Mouse (Mus musculus): ENCODE results near the gene Rln3. TPM values are rescaled to one million over a fixed set of nuclear protein-coding genes. Genes with fewer than 3 reads are reported as not detected.
"Not testable (repeated sequence)": the region's sequence is repeated elsewhere in the genome, so short reads cannot be mapped to it uniquely, and the experiment has no call there.

Rln3 gene
- polyA plus RNA-seq, 1 experiment = 0.30 TPM

GRCm38 (mm10) chr8:84021096-84021495 lies 23.7 kb downstream of the Rln3 start, which contains the start of gene Palm3:
TSS of gene Palm3 (plus strand) at chr8:84021471.
- no peak for DNase-seq (ENCODE audit: low spot score)

- no peak for DNase-seq (ENCODE audit: low spot score)
Observed at GRCm38 (mm10) chr8:84019738-84020137, 25.1 kb downstream of the Rln3 start.

GRCm38 (mm10) chr8:84015833-84016232 lies 29.0 kb downstream of the Rln3 start:
- DNase-seq (ENCODE audit: low spot score) = no peak

GRCm38 (mm10) chr8:84012499-84013165 lies 32.2 kb downstream of the Rln3 start:
- DNase-seq (ENCODE audit: low spot score) = no peak

- no peak for DNase-seq (ENCODE audit: low spot score)
Observed at GRCm38 (mm10) chr8:84011705-84012498, 32.9 kb downstream of the Rln3 start, which contains the start of gene 2210011C24Rik. TSS of gene 2210011C24Rik (minus strand) at chr8:84012171.

GRCm38 (mm10) chr8:84010625-84011611 lies 33.9 kb downstream of the Rln3 start:
- peak; percentile 70 for DNase-seq (ENCODE audit: low spot score)

GRCm38 (mm10) chr8:84009876-84010275 lies 34.9 kb downstream of the Rln3 start:
- peak; percentile 72 for DNase-seq (ENCODE audit: low spot score)

- no peak for DNase-seq (ENCODE audit: low spot score)
Observed at GRCm38 (mm10) chr8:84008362-84008761, 36.4 kb downstream of the Rln3 start.

GRCm38 (mm10) chr8:84005502-84005901 lies 39.3 kb downstream of the Rln3 start:
- DNase-seq (ENCODE audit: low spot score) = not testable (repeated sequence)

- peak; percentile 87 for DNase-seq (ENCODE audit: low spot score)
Observed at GRCm38 (mm10) chr8:84004533-84005201, 40.1 kb downstream of the Rln3 start.

GRCm38 (mm10) chr8:84003612-84004246 lies 41.1 kb downstream of the Rln3 start:
- no peak for DNase-seq (ENCODE audit: low spot score)

GRCm38 (mm10) chr8:84002957-84003611 lies 41.7 kb downstream of the Rln3 start:
- DNase-seq (ENCODE audit: low spot score) = no peak

GRCm38 (mm10) chr8:84001281-84002000 lies 43.4 kb downstream of the Rln3 start, which contains the start of gene 1700067K01Rik:
TSS of gene 1700067K01Rik (plus strand) at chr8:84001502.
- no peak for DNase-seq (ENCODE audit: low spot score)

- DNase-seq (ENCODE audit: low spot score) = no peak
Observed at GRCm38 (mm10) chr8:83999825-84000224, 45.0 kb downstream of the Rln3 start.

- DNase-seq (ENCODE audit: low spot score) = no peak
Observed at GRCm38 (mm10) chr8:83999057-83999705, 45.6 kb downstream of the Rln3 start.

GRCm38 (mm10) chr8:83998231-83999056 lies 46.4 kb downstream of the Rln3 start:
- DNase-seq (ENCODE audit: low spot score) = peak; percentile 60

- peak; percentile 49 for DNase-seq (ENCODE audit: low spot score)
Observed at GRCm38 (mm10) chr8:83997511-83998141, 47.2 kb downstream of the Rln3 start, which contains the start of gene Samd1. TSS of gene Samd1 (plus strand) at chr8:83997672.

Data from urinary bladder, adult 2 months (tissue).